Mouse (Mus musculus): Measurements from ENCODE around the gene Adamts17. TPM values are rescaled to one million over a fixed set of nuclear protein-coding genes. Genes with fewer than 3 reads are reported as not detected.

The Adamts17 gene
- total and polyA plus RNA-seq, 3 experiments, result 0.47 to 1.5 (median 0.51) TPM

GRCm38 (mm10) chr7:67044121-67044817 lies 204.7 kb downstream of the Adamts17 start:
- 47% methylated on average over 15 of the region's 15 CpGs for WGBS

GRCm38 (mm10) chr7:67045202-67045601 lies 205.7 kb downstream of the Adamts17 start:
- H3K9ac ChIP-seq (ENCODE audit: low read depth, low read length), result no peak overlapping the region

More at GRCm38 (mm10) chr7:67044121-67044817, 204.7 kb downstream of the Adamts17 start:
- peaks cover 3% of the 10 kb centered on the region for H3K4me1 ChIP-seq (ENCODE audit: control insufficient read depth, insufficient read depth, low read length)
- DNase-seq, result peak; percentile 59 to 65
- H3K36me3 ChIP-seq (ENCODE audit: control insufficient read depth, insufficient read depth, low read length), result no peaks in the 10 kb centered on the region; the same call in 1 of the 2 replicates
- H3K4me3 ChIP-seq, result peak overlapping the region; percentile 50
- H3K9ac ChIP-seq (ENCODE audit: low read depth, low read length), result peak overlapping the region; percentile 80
- H3K27ac ChIP-seq, result peak overlapping the region; percentile 97
- intact Hi-C loops (cut with DNase I), result loop anchor here (5.0 kb wide), 1 partner anchor 87 kb away; no protein-coding TSS in a partner anchor
- TF ChIP-seq POLR2A (IDR thresholded peaks at IDR 0.05; ENCODE audit: insufficient read depth, low read depth, low read length) (peak; percentile 89), EP300 (IDR thresholded peaks at IDR 0.05; ENCODE audit: insufficient read depth, low read depth, low read length) (no peak), CTCF (IDR thresholded peaks at IDR 0.05) (no peak)
- no peaks in the 10 kb centered on the region for H3K27me3 ChIP-seq (ENCODE audit: control insufficient read depth, insufficient read depth, low read length)
- H3K79me2 ChIP-seq (replicated peaks; ENCODE audit: control insufficient read depth, insufficient read depth, low read length), result no peaks in the 10 kb centered on the region

GRCm38 (mm10) chr7:67049206-67049605 lies 209.7 kb downstream of the Adamts17 start:
- 92% methylated on average over 2 of the region's 2 CpGs for WGBS

More at GRCm38 (mm10) chr7:67045202-67045601, 205.7 kb downstream of the Adamts17 start:
- H3K4me3 ChIP-seq, result no peak overlapping the region
- intact Hi-C loops (cut with DNase I), result no loop called here
- H3K27ac ChIP-seq, result peak overlapping the region; percentile 97; the same call in 1 of the 2 replicates
- no peaks in the 10 kb centered on the region for H3K79me2 ChIP-seq (replicated peaks; ENCODE audit: control insufficient read depth, insufficient read depth, low read length)
- no peaks in the 10 kb centered on the region for H3K27me3 ChIP-seq (ENCODE audit: control insufficient read depth, insufficient read depth, low read length)
- peak in 1 of 2 experiments; percentile 11 for DNase-seq
- H3K4me1 ChIP-seq (ENCODE audit: control insufficient read depth, insufficient read depth, low read length), result peaks cover 3% of the 10 kb centered on the region
- WGBS, result 95% methylated on average over 6 of the region's 6 CpGs
- no peak for TF ChIP-seq POLR2A (IDR thresholded peaks at IDR 0.05; ENCODE audit: insufficient read depth, low read depth, low read length)
- no peak for TF ChIP-seq EP300 (IDR thresholded peaks at IDR 0.05; ENCODE audit: insufficient read depth, low read depth, low read length)
- no peaks in the 10 kb centered on the region; the same call in 1 of the 2 replicates for H3K36me3 ChIP-seq (ENCODE audit: control insufficient read depth, insufficient read depth, low read length)

GRCm38 (mm10) chr7:67050424-67050823 lies 210.9 kb downstream of the Adamts17 start:
- H3K4me3 ChIP-seq, result no peak overlapping the region
- peaks cover 4% of the 10 kb centered on the region; the same call in 1 of the 2 replicates for H3K4me1 ChIP-seq (ENCODE audit: control insufficient read depth, insufficient read depth, low read length)
- WGBS, result 84% methylated on average over 3 of the region's 3 CpGs
- H3K27me3 ChIP-seq (ENCODE audit: control insufficient read depth, insufficient read depth, low read length), result no peaks in the 10 kb centered on the region
- peak overlapping the region; percentile 17; the same call in 1 of the 2 replicates for H3K27ac ChIP-seq
- TF ChIP-seq CTCF (IDR thresholded peaks at IDR 0.05) (no peak), POLR2A (IDR thresholded peaks at IDR 0.05; ENCODE audit: insufficient read depth, low read depth, low read length) (no peak), EP300 (IDR thresholded peaks at IDR 0.05; ENCODE audit: insufficient read depth, low read depth, low read length) (no peak)
- DNase-seq, result no peak
- no peaks in the 10 kb centered on the region for H3K79me2 ChIP-seq (replicated peaks; ENCODE audit: control insufficient read depth, insufficient read depth, low read length)
- intact Hi-C loops (cut with DNase I), result no loop called here
- no peaks in the 10 kb centered on the region for H3K36me3 ChIP-seq (ENCODE audit: control insufficient read depth, insufficient read depth, low read length)
- H3K9ac ChIP-seq (ENCODE audit: low read depth, low read length), result no peak overlapping the region

More at GRCm38 (mm10) chr7:67049206-67049605, 209.7 kb downstream of the Adamts17 start:
- H3K79me2 ChIP-seq (replicated peaks; ENCODE audit: control insufficient read depth, insufficient read depth, low read length), result no peaks in the 10 kb centered on the region
- H3K27me3 ChIP-seq (ENCODE audit: control insufficient read depth, insufficient read depth, low read length), result no peaks in the 10 kb centered on the region
- TF ChIP-seq POLR2A (IDR thresholded peaks at IDR 0.05; ENCODE audit: insufficient read depth, low read depth, low read length) (no peak), CTCF (IDR thresholded peaks at IDR 0.05) (no peak), EP300 (IDR thresholded peaks at IDR 0.05; ENCODE audit: insufficient read depth, low read depth, low read length) (no peak)
- H3K27ac ChIP-seq, result no peak overlapping the region
- DNase-seq, result no peak
- peaks cover 6% of the 10 kb centered on the region for H3K4me1 ChIP-seq (ENCODE audit: control insufficient read depth, insufficient read depth, low read length)
- no peaks in the 10 kb centered on the region for H3K36me3 ChIP-seq (ENCODE audit: control insufficient read depth, insufficient read depth, low read length)
- no peak overlapping the region for H3K9ac ChIP-seq (ENCODE audit: low read depth, low read length)
- no peak overlapping the region for H3K4me3 ChIP-seq
- intact Hi-C loops (cut with DNase I), result no loop called here

- Histone ChIP-seq H3K27ac (no peak overlapping the region; the same call in 1 of the 2 replicates), H3K4me1 (ENCODE audit: control insufficient read depth, insufficient read depth, low read length) (peaks cover 4% of the 10 kb centered on the region; the same call in 1 of the 2 replicates), H3K36me3 (ENCODE audit: control insufficient read depth, insufficient read depth, low read length) (no peaks in the 10 kb centered on the region), H3K79me2 (replicated peaks; ENCODE audit: control insufficient read depth, insufficient read depth, low read length) (no peaks in the 10 kb centered on the region), H3K27me3 (ENCODE audit: control insufficient read depth, insufficient read depth, low read length) (no peaks in the 10 kb centered on the region), H3K9ac (ENCODE audit: low read depth, low read length) (no peak overlapping the region), H3K4me3 (no peak overlapping the region)
- DNase-seq, result no peak
- TF ChIP-seq CTCF (IDR thresholded peaks at IDR 0.05), result 0 out of 2 replicates have a peak, but pooled peaks have one; percentile 16
- no peak for TF ChIP-seq POLR2A (IDR thresholded peaks at IDR 0.05; ENCODE audit: insufficient read depth, low read depth, low read length)
- 28% methylated on average over 7 of the region's 7 CpGs for WGBS
- intact Hi-C loops (cut with DNase I), result no loop called here
These were observed 211.7 kb downstream of the Adamts17 start for GRCm38 (mm10) chr7:67051089-67051718.
